Mouse (Mus musculus) c-Kit-positive CD71-positive TER-119-positive erythroid progenitor cells, embryonic 14.5 days (primary cell): ENCODE data around the gene Olfr148.

Experiments used
- DNase-seq: peaks from one replicate; pipeline ENCODE4 v3.0.0-alpha.2; 2013; ENCODE audit warnings: low spot score

The Olfr148 gene

DNA sequence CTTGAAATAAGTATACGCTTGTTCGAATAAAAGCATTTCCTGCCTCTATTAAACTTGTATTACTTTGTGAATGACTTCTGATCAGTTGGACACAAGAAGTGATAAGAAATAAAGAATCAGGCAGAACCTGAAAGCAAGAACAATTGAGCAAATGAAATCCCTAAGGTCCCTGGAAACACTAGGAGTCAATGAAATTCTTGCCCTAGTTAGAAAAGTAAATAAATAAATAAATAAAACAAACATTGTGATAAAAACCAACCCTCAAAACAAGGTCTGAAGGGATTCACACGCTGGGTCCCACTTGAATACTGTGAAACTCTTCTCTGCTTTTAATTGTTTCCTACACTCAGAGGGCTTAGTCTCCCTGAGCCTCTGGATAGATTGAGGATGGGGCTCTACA, at the start of gene Olfr148:
Gene Olfr148 (plus strand): TSS at position 301 of the 400 bp plus-strand sequence.
- DNase-seq, result no peak

DNA sequence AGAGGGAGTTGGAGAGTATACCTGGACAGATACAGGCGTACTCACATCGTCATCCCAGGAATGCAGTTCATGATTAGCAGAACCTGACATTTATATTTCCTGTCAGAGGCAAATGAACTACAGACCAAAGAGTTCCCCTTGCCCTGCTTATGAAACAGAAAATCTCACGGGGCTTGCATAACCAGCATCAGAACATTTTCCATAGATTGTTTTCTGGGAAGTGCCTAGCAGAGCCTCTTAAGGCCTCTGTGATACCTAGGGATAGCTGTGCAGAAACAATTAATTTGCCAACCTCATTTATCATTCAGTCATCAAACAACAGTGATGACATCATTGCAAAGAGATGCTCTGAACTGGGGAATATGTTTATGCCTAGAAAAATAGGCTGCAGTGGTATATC, 35.0 kb upstream of the Olfr148 start, which contains the start of gene Olfr959:
Gene Olfr959 (minus strand): TSS at position 101 of the 400 bp plus-strand sequence.
- DNase-seq, result no peak

DNA sequence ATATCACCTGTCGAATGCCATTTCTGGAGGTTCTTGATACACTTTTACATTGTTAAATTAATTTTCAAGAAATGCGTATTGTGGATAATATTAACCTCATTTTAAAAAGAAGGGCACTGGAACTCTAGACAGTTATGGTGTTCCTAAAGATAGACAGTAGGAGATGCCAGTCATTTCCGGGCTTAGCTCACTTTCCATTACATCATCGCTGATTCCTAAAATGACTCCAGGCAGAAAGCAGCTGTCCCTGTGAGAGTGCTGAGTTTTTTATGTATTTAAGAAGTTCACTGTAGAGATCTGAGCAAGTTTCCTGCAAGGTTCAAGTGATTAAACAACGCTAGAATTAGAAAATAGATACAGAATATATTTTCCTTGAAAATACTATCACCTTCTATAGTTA, 33.4 kb upstream of the Olfr148 start:
- no peak for DNase-seq

DNA sequence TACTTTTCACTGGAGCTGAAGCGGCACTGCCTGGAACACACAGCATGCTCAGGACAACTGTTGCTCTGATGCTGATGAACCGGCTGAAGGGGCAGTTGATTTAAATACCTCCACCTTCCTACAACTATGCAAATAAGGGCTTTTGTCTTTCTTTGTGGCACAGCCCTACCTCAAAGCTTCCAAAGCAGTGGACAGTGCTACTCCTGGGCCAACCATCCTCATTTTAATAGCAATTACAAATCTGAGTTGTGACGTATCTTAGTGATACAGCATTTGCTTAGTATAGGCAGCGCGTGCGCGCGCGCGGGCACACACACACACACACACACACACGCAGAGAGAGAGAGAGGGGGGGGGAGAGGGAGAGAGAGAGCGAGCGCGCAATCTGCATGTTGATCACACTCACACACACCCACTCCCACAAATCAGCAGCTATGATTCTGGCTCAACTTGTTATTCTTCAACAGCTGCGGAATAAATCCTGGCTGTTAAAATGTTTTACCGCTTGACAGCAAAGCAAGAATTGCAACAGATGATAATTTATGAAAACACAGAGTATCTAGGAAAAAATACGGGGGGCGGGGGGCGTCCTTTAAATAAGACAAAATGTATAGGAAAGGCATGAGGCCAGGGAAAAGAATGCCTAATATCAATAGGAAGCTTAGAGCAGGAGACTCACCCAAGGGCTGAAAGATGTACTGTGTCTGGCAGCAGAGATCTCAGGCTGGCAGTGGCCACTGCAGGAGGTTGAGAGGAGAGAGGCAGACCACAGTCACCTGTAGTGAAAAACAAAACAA, 7.7 kb upstream of the Olfr148 start:
- no peak for DNase-seq

DNA sequence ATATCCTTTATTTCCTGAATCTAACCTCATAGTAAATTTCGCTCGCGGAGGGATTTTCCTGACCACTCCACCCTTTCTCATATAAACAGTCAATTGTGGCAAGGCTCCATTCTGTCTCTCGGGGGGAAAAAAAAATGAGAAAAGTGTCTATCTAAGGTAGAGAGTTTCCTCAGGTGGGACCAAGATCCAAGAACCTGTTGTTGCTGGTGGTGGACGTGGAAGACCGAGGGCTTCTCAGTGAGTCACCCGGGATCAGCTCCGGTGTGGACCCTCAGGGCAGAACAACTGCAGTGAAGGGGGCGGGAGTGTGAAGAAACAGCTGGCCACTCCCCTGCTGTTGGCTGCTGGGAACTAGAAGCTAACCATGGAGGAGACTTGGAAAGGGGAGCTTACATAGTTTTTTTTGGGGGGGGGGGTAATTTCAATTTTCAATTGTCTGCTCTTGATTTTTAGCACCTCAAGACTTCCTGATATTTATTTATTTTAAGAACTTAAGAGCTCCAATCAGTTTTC, 7.1 kb upstream of the Olfr148 start:
- DNase-seq, result no peak

DNA sequence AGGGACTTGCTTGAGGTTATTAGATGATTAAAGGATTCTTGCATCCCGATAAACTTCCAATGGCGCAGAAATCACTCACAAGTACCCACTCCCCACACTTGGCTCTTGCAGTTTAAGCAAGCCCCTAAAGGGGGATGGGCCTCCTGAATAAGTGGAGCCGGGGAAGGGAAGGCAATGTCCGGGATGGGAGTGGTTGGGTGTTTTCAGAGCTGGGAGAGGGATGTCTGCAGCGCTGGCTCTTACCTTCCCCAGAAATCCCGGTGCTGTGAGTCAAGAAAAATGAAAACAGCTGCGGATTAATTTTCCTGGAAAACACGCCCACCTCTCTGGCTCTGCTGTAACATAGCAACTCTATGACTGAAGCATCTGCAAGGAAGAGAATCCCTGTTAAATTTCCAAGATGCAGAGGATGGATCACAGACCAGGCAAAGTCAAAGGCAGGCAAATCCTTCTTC, 6.4 kb upstream of the Olfr148 start, which contains the start of gene AW551984:
Gene AW551984 (minus strand): TSS at position 405 of the 455 bp plus-strand sequence.
- DNase-seq, result no peak

DNA sequence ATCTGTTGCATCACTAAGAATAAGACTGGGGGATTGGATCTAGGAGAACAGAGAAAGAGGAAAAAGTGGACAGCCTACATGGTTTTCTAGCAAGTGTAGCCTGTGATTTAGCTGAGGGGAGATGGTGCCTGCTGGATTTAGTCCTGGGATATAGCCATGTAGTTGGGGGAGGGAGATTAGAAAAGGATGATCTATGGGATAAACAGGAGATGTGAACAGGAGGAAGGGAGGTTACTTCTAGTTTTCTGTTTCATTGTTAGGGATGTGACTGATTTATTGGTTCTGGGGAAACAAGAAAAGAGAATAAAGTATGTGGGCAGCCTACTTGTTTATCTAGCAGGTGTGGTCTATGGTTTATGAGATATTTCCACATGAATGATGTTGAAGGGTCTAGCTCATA, 2.0 kb upstream of the Olfr148 start:
- no peak for DNase-seq

DNA sequence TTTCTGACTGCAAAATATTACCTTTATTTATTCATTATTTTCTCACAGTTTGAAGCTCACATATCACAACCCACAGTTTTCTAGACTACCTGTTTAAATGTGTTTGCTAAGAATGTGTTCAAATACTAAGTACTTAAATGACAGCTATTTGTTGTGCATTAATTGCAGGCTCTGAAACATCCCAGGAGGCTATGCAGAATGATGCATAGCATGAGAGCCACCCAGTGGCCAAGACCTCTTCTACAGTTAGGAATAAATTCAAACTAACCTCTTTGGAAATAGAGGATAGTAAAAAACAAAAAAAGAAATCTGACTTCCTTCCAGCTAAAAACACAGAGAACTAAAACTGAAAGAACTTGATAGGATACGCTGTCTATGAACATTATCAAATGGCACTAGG, 1.5 kb downstream of the Olfr148 start:
- no peak for DNase-seq

DNA sequence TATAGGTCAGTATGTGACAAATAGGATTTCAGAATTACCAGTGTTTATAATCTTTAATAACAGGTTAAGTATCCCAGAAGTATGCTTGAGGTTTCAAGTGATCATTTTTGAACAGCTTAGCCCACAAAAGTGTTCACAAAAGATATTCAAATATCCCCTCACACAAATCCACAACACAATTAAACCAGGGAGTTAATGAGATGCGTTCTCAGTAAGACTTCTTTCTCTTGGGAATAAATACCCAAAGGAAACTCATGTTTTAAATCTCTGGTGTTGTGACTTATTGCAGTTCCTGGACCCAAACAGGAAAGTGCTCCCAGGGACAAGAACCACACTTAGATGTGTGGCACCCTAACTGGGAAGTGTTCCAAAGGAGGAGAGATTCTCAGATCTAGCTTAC, 10.6 kb downstream of the Olfr148 start, which contains the start of gene Olfr960:
Gene Olfr960 (plus strand): TSS at position 301 of the 400 bp plus-strand sequence.
- DNase-seq, result no peak

DNA sequence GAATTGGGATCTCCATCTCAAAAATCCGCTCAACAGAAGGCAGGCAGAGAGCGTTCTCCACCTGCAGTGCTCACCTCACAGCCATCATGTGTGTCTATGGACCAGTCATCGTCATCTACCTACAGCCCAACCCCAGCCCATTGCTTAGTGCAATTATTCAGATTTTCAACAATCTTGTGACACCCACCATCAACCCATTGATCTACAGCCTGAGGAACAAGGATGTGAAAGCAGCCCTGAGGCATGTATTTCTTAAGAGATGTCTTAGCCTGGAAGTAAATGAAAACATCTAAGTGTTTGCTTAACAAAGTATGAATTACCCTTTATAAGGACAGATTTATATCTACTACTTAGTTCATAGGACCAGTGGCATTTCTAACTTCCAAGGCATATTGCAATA, 13.3 kb downstream of the Olfr148 start:
- DNase-seq, result no peak

DNA sequence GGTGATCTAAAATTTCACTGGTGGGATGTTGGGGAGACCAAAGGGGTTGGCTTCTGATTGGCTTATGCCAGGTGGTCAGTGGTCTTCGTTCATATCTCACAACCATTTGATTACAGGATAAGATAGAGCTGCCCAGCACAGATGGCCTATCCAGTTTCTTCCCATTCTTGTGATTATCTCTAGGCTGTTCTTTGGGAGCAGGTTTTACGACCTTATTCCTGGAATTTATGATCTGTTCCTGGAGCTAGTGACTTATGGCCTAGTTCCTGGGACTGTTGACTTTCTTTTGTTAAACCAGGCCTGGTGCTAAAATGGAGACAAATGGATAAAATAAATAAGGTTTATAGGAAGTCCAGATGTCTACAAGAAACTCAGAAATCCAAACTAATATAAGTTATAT, 14.3 kb downstream of the Olfr148 start:
- DNase-seq, result no peak

DNA sequence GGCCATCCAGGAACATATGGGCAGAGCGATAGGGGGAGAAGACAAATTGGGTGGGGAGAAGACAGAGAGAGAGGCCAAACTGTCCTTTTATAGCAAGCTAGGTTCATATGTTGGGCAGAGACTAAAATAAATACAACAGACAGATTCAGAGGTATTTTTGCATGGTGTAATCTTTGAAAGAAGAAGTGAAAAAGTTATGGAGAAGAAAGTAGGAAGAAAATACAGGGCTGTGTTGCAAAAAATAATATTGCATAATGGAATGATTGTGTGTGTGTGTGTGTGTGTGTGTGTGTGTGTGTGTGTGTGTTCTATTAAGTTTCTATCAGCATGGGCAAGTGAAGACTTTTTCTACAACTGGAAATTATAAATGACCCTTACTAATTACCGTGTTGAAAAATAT, 18.6 kb downstream of the Olfr148 start:
- no peak for DNase-seq

DNA sequence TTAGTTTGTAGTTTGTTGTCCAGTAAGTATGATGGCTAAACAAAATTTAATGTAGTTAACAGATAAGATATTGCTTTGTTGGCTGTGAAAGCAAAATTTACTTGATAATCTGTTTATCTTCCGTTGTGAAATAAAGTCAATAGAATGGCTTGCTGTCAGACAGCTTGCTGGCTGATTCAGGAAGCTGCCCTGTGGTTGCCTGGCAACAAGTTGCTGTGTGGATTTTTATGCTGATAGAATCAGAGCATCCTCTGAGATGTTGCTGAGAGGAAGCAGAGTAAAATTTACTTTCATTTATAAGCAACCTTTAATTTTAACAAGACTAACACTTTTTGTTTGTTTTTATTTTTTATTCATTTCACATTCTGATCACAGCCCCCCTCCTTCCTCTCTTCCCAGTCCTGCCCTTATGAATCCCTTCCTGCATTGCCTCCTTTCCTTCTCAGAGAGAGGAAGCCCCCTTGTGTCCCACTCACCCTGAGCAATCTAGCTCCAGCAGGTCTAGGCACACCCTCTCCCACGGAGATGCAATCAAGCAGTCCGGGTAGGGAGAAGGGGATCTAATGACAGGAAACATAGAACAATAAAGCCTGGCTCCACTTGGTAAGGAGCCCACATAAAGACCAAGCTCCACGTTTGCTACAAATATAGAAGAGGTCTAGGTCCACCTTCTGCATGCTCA, 23.6 kb downstream of the Olfr148 start:
- no peak for DNase-seq

DNA sequence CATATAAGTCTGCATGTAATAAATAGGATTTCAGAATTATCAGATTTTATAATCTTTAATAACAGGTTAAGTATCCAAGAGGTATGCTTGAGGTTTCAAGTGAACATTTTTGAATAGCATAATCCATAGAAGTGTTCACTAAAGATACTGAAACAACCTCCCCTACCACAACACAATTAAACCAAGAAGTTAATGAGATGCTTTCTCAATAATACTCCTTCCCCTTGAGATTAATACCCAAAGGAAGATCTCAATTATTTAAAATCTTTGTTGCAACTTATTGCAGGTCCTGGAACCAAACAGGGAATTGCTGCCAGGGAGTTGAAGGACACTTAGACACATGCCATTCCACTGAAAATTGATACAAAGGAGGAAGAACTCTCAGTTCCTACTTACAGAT, 34.3 kb downstream of the Olfr148 start, which contains the start of gene Olfr961:
Gene Olfr961 (plus strand): TSS at position 301 of the 400 bp plus-strand sequence.
- no peak for DNase-seq

DNA sequence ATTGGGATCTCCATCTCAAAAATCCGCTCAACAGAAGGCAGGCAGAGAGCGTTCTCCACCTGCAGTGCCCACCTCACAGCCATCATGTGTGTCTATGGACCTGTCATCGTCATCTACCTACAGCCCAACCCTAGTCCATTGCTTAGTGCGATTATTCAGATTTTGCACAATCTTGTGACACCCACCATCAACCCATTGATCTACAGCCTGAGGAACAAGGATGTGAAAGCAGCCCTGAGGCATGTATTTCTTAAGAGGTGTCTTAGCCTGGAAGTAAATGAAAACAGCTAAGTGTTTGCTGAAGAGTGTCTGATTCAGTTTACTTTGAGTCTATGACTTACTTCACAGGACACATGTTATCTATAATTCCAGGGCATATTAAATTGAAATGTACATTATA, 36.9 kb downstream of the Olfr148 start:
- no peak for DNase-seq

DNA sequence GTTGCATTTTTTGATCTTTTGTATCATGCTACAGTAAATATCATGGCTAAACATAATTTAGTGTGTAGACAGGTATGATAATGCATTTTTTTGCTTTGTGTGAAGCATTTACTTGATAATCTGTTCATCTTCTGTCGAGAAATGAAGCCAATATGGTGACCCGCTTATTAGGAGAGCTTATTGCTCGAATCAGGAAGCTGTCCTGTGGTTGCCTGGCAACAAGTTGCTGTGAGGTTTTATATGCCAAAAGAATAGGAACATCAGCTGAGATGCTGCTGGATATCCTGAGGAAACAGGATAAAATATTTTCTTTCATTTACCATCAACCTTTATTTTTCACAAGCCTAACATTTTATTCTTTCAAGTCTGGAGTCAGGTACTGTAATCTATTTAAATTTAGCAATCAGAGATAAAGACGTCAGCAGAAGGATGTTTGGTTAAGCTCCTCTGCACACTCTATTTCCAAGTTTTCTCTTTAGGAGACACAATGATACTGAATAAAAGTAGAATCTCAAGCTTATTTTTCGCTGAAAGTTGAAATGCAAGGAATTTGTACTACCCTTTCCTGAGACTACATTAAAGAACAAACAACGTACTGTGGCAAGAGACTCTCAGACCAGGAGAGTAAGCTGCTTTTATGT, 44.4 kb downstream of the Olfr148 start:
- DNase-seq, result no peak
